Mouse (Mus musculus) neural tube, embryonic 11.5 days (tissue): Measurements from ENCODE around the gene Cend1. TPM values are rescaled to one million over a fixed set of nuclear protein-coding genes. Genes with fewer than 3 reads are reported as not detected.
A peak's percentile ranks its signal among the peaks of the same experiment; 100 is the strongest.

ENCODE experiments used
- ATAC-seq: fragments of 200-750 bp; cut with Nextera tagmentation; 2 replicates; pipeline ENCODE4 v1.8.0; 2017; ENCODE audit warnings: moderate number of reproducible peaks, mild to moderate bottlenecking, moderate TSS enrichment, moderate library complexity; ENCODE audit not compliant: insufficient read depth, low FRiP score, low TSS enrichment
- DNase-seq: peaks from one replicate; pipeline ENCODE4 v3.0.0-alpha.2; 2015; ENCODE audit warnings: low spot score
- H3K27ac ChIP-seq: fragments of 300-500 bp; sonication (generic); 2 replicates; pipeline ENCODE4 v1.5.1; 2014; ENCODE audit warnings: low read depth, mild to moderate bottlenecking, low read length
- H3K27me3 ChIP-seq: fragments of 300-500 bp; sonication (generic); 2 replicates; pipeline ENCODE4 v1.6.1; 2014; ENCODE audit warnings: mild to moderate bottlenecking, low read length, mixed read lengths; ENCODE audit not compliant: control insufficient read depth, insufficient read depth
- H3K36me3 ChIP-seq: fragments of 300-500 bp; sonication (generic); 2 replicates; pipeline ENCODE4 v1.6.1; 2014; ENCODE audit warnings: mild to moderate bottlenecking, low read length, moderate library complexity, mixed read lengths; ENCODE audit not compliant: control insufficient read depth, insufficient read depth
- H3K4me1 ChIP-seq: fragments of 300-500 bp; sonication (generic); 2 replicates; pipeline ENCODE4 v1.6.1; 2014; ENCODE audit warnings: low read length, mixed read lengths; ENCODE audit not compliant: control insufficient read depth, insufficient read depth
- H3K4me2 ChIP-seq: fragments of 300-500 bp; sonication (generic); 2 replicates; pipeline ENCODE4 v1.6.1; 2014; ENCODE audit warnings: low read depth, mild to moderate bottlenecking, moderate library complexity
- H3K4me3 ChIP-seq: fragments of 300-500 bp; sonication (generic); 2 replicates; pipeline ENCODE4 v1.5.1; 2014; ENCODE audit warnings: low read depth, low read length
- H3K9ac ChIP-seq: fragments of 300-500 bp; sonication (generic); 2 replicates; pipeline ENCODE4 v1.6.1; 2014; ENCODE audit warnings: mild to moderate bottlenecking, low read length
- H3K9me3 ChIP-seq: fragments of 300-500 bp; sonication (generic); 2 replicates; pipeline ENCODE4 v1.6.1; 2016; ENCODE audit warnings: low read length; ENCODE audit not compliant: control insufficient read depth
- WGBS: fragments of 180-500 bp; shearing (Covaris S2); extraction: QIAGEN DNeasy Blood & Tissue Kit; methylation state at CpG from one replicate; pipeline ENCODE4 v1.1.7; 2014; 5-methylcytosine and 5-hydroxymethylcytosine counted together
- polyA plus RNA-seq: library from polyadenylated mRNA; unstranded; fragments of >200 nt; fragmentation: Nextera tagmentation; extraction: Ambion mirVana; gene quantifications from 2 replicates; pipeline ENCODE4 v1.2.1, GENCODE M21; 2014

Cend1 gene
- polyA plus RNA-seq, 1 experiment from 2014 or later = 13.9 TPM

GRCm38 (mm10) chr7:141405466-141405865 is 23.8 kb downstream of the Cend1 start:
- no peaks in the 10 kb centered on the region for H3K27me3 ChIP-seq
- no peak overlapping the region for H3K27ac ChIP-seq
- peaks cover 4% of the 10 kb centered on the region; the same call in 1 of the 2 replicates for H3K4me1 ChIP-seq
- H3K9me3 ChIP-seq = no peaks in the 10 kb centered on the region
- no peak overlapping the region for H3K9ac ChIP-seq
- ATAC-seq (no peak), DNase-seq (no peak)
- H3K36me3 ChIP-seq = peaks cover 14% of the 10 kb centered on the region; the same call in 1 of the 2 replicates
- 88% methylated on average over 4 of the region's 4 CpGs for WGBS
- H3K4me2 ChIP-seq = no peak overlapping the region
- H3K4me3 ChIP-seq = no peak overlapping the region

- no peaks in the 10 kb centered on the region for H3K9me3 ChIP-seq
- H3K4me1 ChIP-seq = no peaks in the 10 kb centered on the region
- ATAC-seq (0 out of 2 replicates have a peak, but pooled peaks have one; percentile 9), DNase-seq (peak; percentile 60)
- no peak overlapping the region for H3K4me2 ChIP-seq
- H3K27me3 ChIP-seq = no peaks in the 10 kb centered on the region
- H3K27ac ChIP-seq = no peak overlapping the region
- peaks cover 11% of the 10 kb centered on the region; the same call in 1 of the 2 replicates for H3K36me3 ChIP-seq
- H3K4me3 ChIP-seq = no peak overlapping the region
- 59% methylated on average over 5 of the region's 5 CpGs for WGBS
- H3K9ac ChIP-seq = no peak overlapping the region
Observed at GRCm38 (mm10) chr7:141403305-141403704, 26.0 kb downstream of the Cend1 start.

- WGBS = 82% methylated on average over 1 of the region's 1 CpGs
- Histone ChIP-seq H3K9me3 (no peaks in the 10 kb centered on the region), H3K27ac (no peak overlapping the region), H3K4me3 (no peak overlapping the region), H3K36me3 (no peaks in the 10 kb centered on the region; the same call in none of the 2 replicates), H3K4me2 (no peak overlapping the region), H3K27me3 (no peaks in the 10 kb centered on the region), H3K4me1 (peaks cover 12% of the 10 kb centered on the region), H3K9ac (no peak overlapping the region)
- no peak for DNase-seq
- no peak for ATAC-seq
Observed at GRCm38 (mm10) chr7:141395348-141395747, 33.9 kb downstream of the Cend1 start.

GRCm38 (mm10) chr7:141394771-141395170 is 34.5 kb downstream of the Cend1 start:
- Histone ChIP-seq H3K4me2 (no peak overlapping the region), H3K9ac (no peak overlapping the region), H3K9me3 (no peaks in the 10 kb centered on the region), H3K36me3 (no peaks in the 10 kb centered on the region; the same call in none of the 2 replicates), H3K27me3 (no peaks in the 10 kb centered on the region), H3K4me3 (no peak overlapping the region), H3K27ac (no peak overlapping the region), H3K4me1 (peaks cover 12% of the 10 kb centered on the region)
- 22% methylated on average over 6 of the region's 6 CpGs for WGBS
- peak; percentile 76 for DNase-seq
- ATAC-seq = no peak

- no peaks in the 10 kb centered on the region; the same call in 1 of the 2 replicates for H3K36me3 ChIP-seq
- DNase-seq (no peak), ATAC-seq (no peak)
- no peak overlapping the region; the same call in 1 of the 2 replicates for H3K9ac ChIP-seq
- H3K27ac ChIP-seq = no peak overlapping the region
- H3K9me3 ChIP-seq = no peaks in the 10 kb centered on the region
- no peak overlapping the region for H3K4me3 ChIP-seq
- H3K4me2 ChIP-seq = no peak overlapping the region
- 91% methylated on average over 7 of the region's 7 CpGs for WGBS
- peaks cover 12% of the 10 kb centered on the region for H3K4me1 ChIP-seq
- no peaks in the 10 kb centered on the region for H3K27me3 ChIP-seq
Observed at GRCm38 (mm10) chr7:141394158-141394557, 35.1 kb downstream of the Cend1 start.

- Histone ChIP-seq H3K27ac (no peak overlapping the region; the same call in 1 of the 2 replicates), H3K36me3 (no peaks in the 10 kb centered on the region; the same call in 1 of the 2 replicates), H3K9me3 (no peaks in the 10 kb centered on the region), H3K9ac (peak overlapping the region; percentile 49), H3K4me1 (peaks cover 12% of the 10 kb centered on the region), H3K4me2 (peak overlapping the region; percentile 89), H3K4me3 (peak overlapping the region; percentile 56), H3K27me3 (no peaks in the 10 kb centered on the region)
- ATAC-seq = no peak; the same call in 1 of the 2 replicates
- DNase-seq = no peak
- 34% methylated on average over 9 of the region's 9 CpGs for WGBS
Observed at GRCm38 (mm10) chr7:141392552-141393222, 36.6 kb downstream of the Cend1 start.

- ATAC-seq = peak; percentile 91
- WGBS = 2% methylated on average over 57 of the region's 57 CpGs
- Histone ChIP-seq H3K27ac (peak within 1 kb of the TSS; percentile 57; the same call in 1 of the 2 replicates), H3K27me3 (no peaks in the 10 kb centered on the region), H3K36me3 (no peaks in the 10 kb centered on the region), H3K4me2 (peak within 1 kb of the TSS; percentile 89), H3K9ac (peak within 1 kb of the TSS; percentile 75), H3K9me3 (no peaks in the 10 kb centered on the region), H3K4me3 (peak within 1 kb of the TSS; percentile 56), H3K4me1 (peaks cover 12% of the 10 kb centered on the region)
- peak; percentile 96 for DNase-seq
Observed at GRCm38 (mm10) chr7:141391625-141392551, 37.4 kb downstream of the Cend1 start, which contains the start of gene Taldo1. TSS of gene Taldo1 (plus strand) at chr7:141392199.

GRCm38 (mm10) chr7:141390326-141391259 is 38.7 kb downstream of the Cend1 start:
- ATAC-seq (no peak), DNase-seq (no peak)
- H3K27ac ChIP-seq = no peak overlapping the region
- WGBS = 60% methylated on average over 9 of the region's 9 CpGs
- no peaks in the 10 kb centered on the region for H3K27me3 ChIP-seq
- H3K4me1 ChIP-seq = peaks cover 12% of the 10 kb centered on the region
- no peaks in the 10 kb centered on the region for H3K9me3 ChIP-seq
- H3K4me2 ChIP-seq = no peak overlapping the region
- no peak overlapping the region for H3K9ac ChIP-seq
- no peaks in the 10 kb centered on the region for H3K36me3 ChIP-seq
- no peak overlapping the region for H3K4me3 ChIP-seq
